Mouse (Mus musculus) E14TG2a.4 (cell line): Measurements from ENCODE around the gene Cops9.

Source experiments
- H3K27me3 ChIP-seq: 2 replicates; pipeline ENCODE4 v1.6.1; 2014; ENCODE audit warnings: low read length, control low read depth; ENCODE audit not compliant: insufficient read depth
- H3K36me3 ChIP-seq: 2 replicates; pipeline ENCODE4 v1.6.1; 2014; ENCODE audit warnings: low read length, control low read depth; ENCODE audit not compliant: insufficient read depth
- H3K4me1 ChIP-seq: replicated peaks from 2 replicates; pipeline ENCODE4 v1.6.1; 2014; ENCODE audit warnings: low read depth, low read length, control low read depth
- H3K4me3 ChIP-seq: replicated peaks from 2 replicates; pipeline ENCODE4 v1.5.1; 2014; ENCODE audit warnings: mild to moderate bottlenecking, low read length
- H3K9me3 ChIP-seq: 2 replicates; pipeline ENCODE4 v1.6.1; 2014; ENCODE audit warnings: low read length, control low read depth
- CTCF ChIP-seq: conservative IDR thresholded peaks from 2 replicates; pipeline ENCODE4 v1.5.1; 2014; ENCODE audit warnings: low read length
- NANOG ChIP-seq: IDR thresholded peaks from 2 replicates; pipeline ENCODE4 v1.6.1; 2014; ENCODE audit warnings: borderline replicate concordance, low read length, mixed read lengths
- POU5F1 ChIP-seq: IDR thresholded peaks from 2 replicates; pipeline ENCODE4 v1.6.1; 2014; ENCODE audit warnings: low read length, borderline replicate concordance

The Cops9 gene

GRCm38 (mm10) chr1:92607711-92608110 lies 34.1 kb downstream of the Cops9 start:
- Histone ChIP-seq H3K36me3 (no peaks in the 10 kb centered on the region), H3K4me3 (no peak overlapping the region), H3K4me1 (no peaks in the 10 kb centered on the region), H3K9me3 (no peaks in the 10 kb centered on the region), H3K27me3 (peaks cover 17% of the 10 kb centered on the region; the same call in 1 of the 2 replicates)
- no peak for TF ChIP-seq NANOG
- no peak for TF ChIP-seq POU5F1
- no peak for TF ChIP-seq CTCF

GRCm38 (mm10) chr1:92605482-92605881 lies 36.3 kb downstream of the Cops9 start, which contains the start of gene Olfr1410:
Gene Olfr1410, plus strand, starts transcription at chr1:92605782.
- Histone ChIP-seq H3K4me3 (no peak within 1 kb of the TSS), H3K36me3 (no peaks in the 10 kb centered on the region), H3K9me3 (no peaks in the 10 kb centered on the region), H3K4me1 (no peaks in the 10 kb centered on the region), H3K27me3 (0 out of 2 replicates have a peak, but pooled peaks cover 8% of the 10 kb centered on the region)
- TF ChIP-seq CTCF (no peak), POU5F1 (no peak), NANOG (no peak)

GRCm38 (mm10) chr1:92596019-92596418 lies 45.8 kb downstream of the Cops9 start:
- no peaks in the 10 kb centered on the region for H3K27me3 ChIP-seq
- H3K36me3 ChIP-seq, result no peaks in the 10 kb centered on the region
- H3K4me1 ChIP-seq, result no peaks in the 10 kb centered on the region
- no peaks in the 10 kb centered on the region for H3K9me3 ChIP-seq
- H3K4me3 ChIP-seq, result no peak overlapping the region
- TF ChIP-seq CTCF (no peak), NANOG (no peak), POU5F1 (no peak)

GRCm38 (mm10) chr1:92594111-92594510 lies 47.7 kb downstream of the Cops9 start, which contains the start of gene Olfr1411:
Gene Olfr1411, plus strand, starts transcription at chr1:92594411.
- TF ChIP-seq POU5F1 (no peak), CTCF (no peak), NANOG (no peak)
- Histone ChIP-seq H3K4me1 (no peaks in the 10 kb centered on the region), H3K36me3 (no peaks in the 10 kb centered on the region), H3K9me3 (no peaks in the 10 kb centered on the region), H3K4me3 (no peak within 1 kb of the TSS), H3K27me3 (no peaks in the 10 kb centered on the region)
